Mouse (Mus musculus) ovary, adult 18-20 months (tissue): Measurements from ENCODE around the gene Rpgrip1l.

Experiments
- DNase-seq: peaks from one replicate; pipeline ENCODE4 v3.0.0; 2022; ENCODE audit warnings: low spot score, mixed read lengths

Rpgrip1l gene

GRCm38 (mm10) chr8:91205897-91206296 is 107.2 kb downstream of the Rpgrip1l start:
- DNase-seq, result no peak

GRCm38 (mm10) chr8:91201184-91201583 is 111.9 kb downstream of the Rpgrip1l start:
- no peak for DNase-seq

GRCm38 (mm10) chr8:91199876-91200275 is 113.2 kb downstream of the Rpgrip1l start, which contains the start of gene Aktip:
Gene Aktip (minus strand): TSS chr8:91199976.
- no peak for DNase-seq

- no peak for DNase-seq
These were observed 115.0 kb downstream of the Rpgrip1l start for GRCm38 (mm10) chr8:91198036-91198435.

GRCm38 (mm10) chr8:91197233-91197632 is 115.8 kb downstream of the Rpgrip1l start:
- DNase-seq, result no peak

- DNase-seq, result no peak
These were observed 116.4 kb downstream of the Rpgrip1l start for GRCm38 (mm10) chr8:91196661-91197060.

GRCm38 (mm10) chr8:91194081-91194480 is 119.0 kb downstream of the Rpgrip1l start:
- DNase-seq, result no peak

- no peak for DNase-seq
These were observed 120.1 kb downstream of the Rpgrip1l start for GRCm38 (mm10) chr8:91192941-91193340.

- peak; percentile 37 for DNase-seq
These were observed 122.2 kb downstream of the Rpgrip1l start for GRCm38 (mm10) chr8:91190816-91191340.

GRCm38 (mm10) chr8:91188152-91188551 is 124.9 kb downstream of the Rpgrip1l start:
- DNase-seq, result no peak

- no peak for DNase-seq
These were observed 126.7 kb downstream of the Rpgrip1l start for GRCm38 (mm10) chr8:91186372-91186771.

GRCm38 (mm10) chr8:91177708-91178107 is 135.4 kb downstream of the Rpgrip1l start:
- DNase-seq, result no peak

GRCm38 (mm10) chr8:91176176-91176575 is 136.9 kb downstream of the Rpgrip1l start:
- no peak for DNase-seq

- no peak for DNase-seq
These were observed 141.5 kb downstream of the Rpgrip1l start for GRCm38 (mm10) chr8:91171605-91172004.

- DNase-seq, result no peak
These were observed 142.1 kb downstream of the Rpgrip1l start for GRCm38 (mm10) chr8:91170914-91171313.

- DNase-seq, result no peak
These were observed 142.9 kb downstream of the Rpgrip1l start for GRCm38 (mm10) chr8:91170152-91170551.
